Mouse (Mus musculus): ENCODE results near the gene Pdia4. TPM values are rescaled to one million over a fixed set of nuclear protein-coding genes. Genes with fewer than 3 reads are reported as not detected.
"Not testable (repeated sequence)": the region's sequence is repeated elsewhere in the genome, so short reads cannot be mapped to it uniquely, and the experiment has no call there.

Pdia4 gene
- polyA plus RNA-seq, 1 experiment from 2014 or later: 236 TPM

- Histone ChIP-seq H3K27ac (ENCODE audit: low read length) (peak overlapping the region; percentile 80), H3K27me3 (ENCODE audit: control insufficient read depth, insufficient read depth, low read length) (no peaks in the 10 kb centered on the region), H3K4me1 (ENCODE audit: control insufficient read depth, insufficient read depth, low read length) (peaks cover 5% of the 10 kb centered on the region), H3K36me3 (ENCODE audit: control insufficient read depth, insufficient read depth, low read length) (no peaks in the 10 kb centered on the region), H3K9me3 (ENCODE audit: control insufficient read depth, low read depth, low read length) (no peaks in the 10 kb centered on the region), H3K9ac (replicated peaks; ENCODE audit: low read depth, low read length) (peak overlapping the region; percentile 14), H3K4me2 (replicated peaks; ENCODE audit: low read depth, low read length) (peak overlapping the region; percentile 27), H3K4me3 (ENCODE audit: low read depth, low read length) (peak overlapping the region; percentile 26)
- peak; percentile 91 for ATAC-seq (ENCODE audit: insufficient number of reproducible peaks, insufficient read depth, low FRiP score, low read depth)
- under 1% methylated on average over 18 of the region's 18 CpGs for WGBS
Measured at GRCm38 (mm10) chr6:47787941-47788736, 25.1 kb downstream of the Pdia4 start.

GRCm38 (mm10) chr6:47784707-47785412, 28.4 kb downstream of the Pdia4 start:
- 70% methylated on average over 5 of the region's 5 CpGs for WGBS
- H3K4me1 ChIP-seq (ENCODE audit: control insufficient read depth, insufficient read depth, low read length): peaks cover 8% of the 10 kb centered on the region; the same call in 1 of the 2 replicates
- H3K4me3 ChIP-seq (ENCODE audit: low read depth, low read length): no peak overlapping the region
- no peaks in the 10 kb centered on the region for H3K27me3 ChIP-seq (ENCODE audit: control insufficient read depth, insufficient read depth, low read length)
- no peak overlapping the region for H3K4me2 ChIP-seq (replicated peaks; ENCODE audit: low read depth, low read length)
- H3K9me3 ChIP-seq (ENCODE audit: control insufficient read depth, low read depth, low read length): no peaks in the 10 kb centered on the region
- H3K27ac ChIP-seq (ENCODE audit: low read length): no peak overlapping the region
- H3K9ac ChIP-seq (replicated peaks; ENCODE audit: low read depth, low read length): no peak overlapping the region
- no peaks in the 10 kb centered on the region for H3K36me3 ChIP-seq (ENCODE audit: control insufficient read depth, insufficient read depth, low read length)
- ATAC-seq (ENCODE audit: insufficient number of reproducible peaks, insufficient read depth, low FRiP score, low read depth): no peak

GRCm38 (mm10) chr6:47781091-47781968, 31.9 kb downstream of the Pdia4 start:
- H3K4me2 ChIP-seq (replicated peaks; ENCODE audit: low read depth, low read length): peak overlapping the region; percentile 58
- H3K27me3 ChIP-seq (ENCODE audit: control insufficient read depth, insufficient read depth, low read length): no peaks in the 10 kb centered on the region
- H3K9ac ChIP-seq (replicated peaks; ENCODE audit: low read depth, low read length): peak overlapping the region; percentile 46; the same call in 1 of the 2 replicates
- H3K36me3 ChIP-seq (ENCODE audit: control insufficient read depth, insufficient read depth, low read length): no peaks in the 10 kb centered on the region
- 0 out of 2 replicates have a peak, but pooled peaks cover 3% of the 10 kb centered on the region for H3K4me1 ChIP-seq (ENCODE audit: control insufficient read depth, insufficient read depth, low read length)
- WGBS: 1% methylated on average over 21 of the region's 21 CpGs
- no peaks in the 10 kb centered on the region for H3K9me3 ChIP-seq (ENCODE audit: control insufficient read depth, low read depth, low read length)
- peak overlapping the region; percentile 44; the same call in 1 of the 2 replicates for H3K27ac ChIP-seq (ENCODE audit: low read length)
- peak; percentile 60; the same call in 1 of the 2 replicates for ATAC-seq (ENCODE audit: insufficient number of reproducible peaks, insufficient read depth, low FRiP score, low read depth)
- H3K4me3 ChIP-seq (ENCODE audit: low read depth, low read length): peak overlapping the region; percentile 38

GRCm38 (mm10) chr6:47780576-47781013, 32.6 kb downstream of the Pdia4 start:
- Histone ChIP-seq H3K4me3 (ENCODE audit: low read depth, low read length) (peak overlapping the region; percentile 38), H3K9me3 (ENCODE audit: control insufficient read depth, low read depth, low read length) (no peaks in the 10 kb centered on the region), H3K27ac (ENCODE audit: low read length) (no peak overlapping the region), H3K4me2 (replicated peaks; ENCODE audit: low read depth, low read length) (peak overlapping the region; percentile 58), H3K4me1 (ENCODE audit: control insufficient read depth, insufficient read depth, low read length) (0 out of 2 replicates have a peak, but pooled peaks cover 3% of the 10 kb centered on the region), H3K36me3 (ENCODE audit: control insufficient read depth, insufficient read depth, low read length) (no peaks in the 10 kb centered on the region), H3K9ac (replicated peaks; ENCODE audit: low read depth, low read length) (peak overlapping the region; percentile 25; the same call in 1 of the 2 replicates), H3K27me3 (ENCODE audit: control insufficient read depth, insufficient read depth, low read length) (no peaks in the 10 kb centered on the region)
- WGBS: 19% methylated on average over 2 of the region's 2 CpGs
- no peak for ATAC-seq (ENCODE audit: insufficient number of reproducible peaks, insufficient read depth, low FRiP score, low read depth)

- not testable (repeated sequence) for H3K27ac ChIP-seq (ENCODE audit: low read length); ATAC-seq (ENCODE audit: insufficient number of reproducible peaks, insufficient read depth, low FRiP score, low read depth); H3K4me3 ChIP-seq (ENCODE audit: low read depth, low read length); H3K9ac ChIP-seq (replicated peaks; ENCODE audit: low read depth, low read length); H3K4me1 ChIP-seq (ENCODE audit: control insufficient read depth, insufficient read depth, low read length); H3K36me3 ChIP-seq (ENCODE audit: control insufficient read depth, insufficient read depth, low read length); H3K27me3 ChIP-seq (ENCODE audit: control insufficient read depth, insufficient read depth, low read length); H3K9me3 ChIP-seq (ENCODE audit: control insufficient read depth, low read depth, low read length)
- WGBS: 58% methylated on average over 7 of the region's 19 CpGs
- 0 out of 2 replicates have a peak overlapping the region, but pooled peaks have one; percentile 32 for H3K4me2 ChIP-seq (replicated peaks; ENCODE audit: low read depth, low read length)
Measured at GRCm38 (mm10) chr6:47771760-47772159, 41.5 kb downstream of the Pdia4 start.

DNA sequence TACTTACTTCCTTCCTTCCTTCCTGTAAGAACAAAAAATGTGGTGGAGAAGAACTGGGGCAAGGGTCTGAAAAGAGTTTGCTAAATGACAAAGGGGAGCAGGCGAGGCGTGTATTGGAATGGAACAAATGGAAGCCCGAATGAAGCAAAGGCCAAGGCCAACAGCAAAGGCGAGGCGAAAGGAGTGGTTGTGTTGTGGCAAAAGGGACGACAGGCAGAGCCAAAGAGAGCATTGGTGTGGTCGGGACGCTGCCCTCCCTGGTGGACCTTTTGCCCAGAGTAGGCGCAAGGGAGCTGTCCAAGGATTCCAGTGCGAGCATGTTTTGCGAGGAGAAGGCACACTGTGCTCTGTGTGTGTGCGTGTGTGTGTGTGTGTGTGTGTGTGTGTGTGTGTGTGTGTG, 42.1 kb downstream of the Pdia4 start:
- 78% methylated on average over 12 of the region's 12 CpGs for WGBS
- H3K9me3 ChIP-seq (ENCODE audit: control insufficient read depth, low read depth, low read length); H3K27me3 ChIP-seq (ENCODE audit: control insufficient read depth, insufficient read depth, low read length); H3K4me2 ChIP-seq (replicated peaks; ENCODE audit: low read depth, low read length); ATAC-seq (ENCODE audit: insufficient number of reproducible peaks, insufficient read depth, low FRiP score, low read depth); H3K4me1 ChIP-seq (ENCODE audit: control insufficient read depth, insufficient read depth, low read length); H3K27ac ChIP-seq (ENCODE audit: low read length); H3K9ac ChIP-seq (replicated peaks; ENCODE audit: low read depth, low read length); H3K36me3 ChIP-seq (ENCODE audit: control insufficient read depth, insufficient read depth, low read length); H3K4me3 ChIP-seq (ENCODE audit: low read depth, low read length): not testable (repeated sequence)

DNA sequence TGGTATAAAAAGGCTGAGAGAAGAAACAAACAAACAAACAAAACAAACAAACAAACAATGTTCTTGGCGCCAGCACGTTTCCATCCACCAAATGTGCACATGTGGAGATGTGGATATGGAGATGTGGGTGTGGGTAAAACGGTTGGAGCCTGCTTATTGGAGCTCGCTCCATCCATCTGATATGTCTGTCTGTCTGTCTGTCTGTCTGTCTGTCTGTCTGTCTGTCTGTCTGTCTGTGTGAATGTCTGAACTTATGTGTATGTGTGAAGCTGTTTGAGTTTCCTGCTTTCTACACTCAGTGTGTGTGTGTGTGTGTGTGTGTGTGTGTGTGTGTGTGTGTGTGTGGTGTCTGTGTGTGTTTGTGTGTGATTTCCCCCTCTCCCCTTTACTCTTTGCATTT, 43.4 kb downstream of the Pdia4 start:
- H3K9me3 ChIP-seq (ENCODE audit: control insufficient read depth, low read depth, low read length); H3K4me2 ChIP-seq (replicated peaks; ENCODE audit: low read depth, low read length); H3K27me3 ChIP-seq (ENCODE audit: control insufficient read depth, insufficient read depth, low read length); H3K36me3 ChIP-seq (ENCODE audit: control insufficient read depth, insufficient read depth, low read length); H3K9ac ChIP-seq (replicated peaks; ENCODE audit: low read depth, low read length); H3K4me3 ChIP-seq (ENCODE audit: low read depth, low read length); H3K4me1 ChIP-seq (ENCODE audit: control insufficient read depth, insufficient read depth, low read length); H3K27ac ChIP-seq (ENCODE audit: low read length); ATAC-seq (ENCODE audit: insufficient number of reproducible peaks, insufficient read depth, low FRiP score, low read depth): not testable (repeated sequence)
- 71% methylated on average over 4 of the region's 4 CpGs for WGBS

GRCm38 (mm10) chr6:47768520-47768919, 44.7 kb downstream of the Pdia4 start:
- H3K27me3 ChIP-seq (ENCODE audit: control insufficient read depth, insufficient read depth, low read length); H3K9ac ChIP-seq (replicated peaks; ENCODE audit: low read depth, low read length); H3K4me3 ChIP-seq (ENCODE audit: low read depth, low read length); H3K27ac ChIP-seq (ENCODE audit: low read length); H3K36me3 ChIP-seq (ENCODE audit: control insufficient read depth, insufficient read depth, low read length); H3K4me2 ChIP-seq (replicated peaks; ENCODE audit: low read depth, low read length); H3K4me1 ChIP-seq (ENCODE audit: control insufficient read depth, insufficient read depth, low read length); H3K9me3 ChIP-seq (ENCODE audit: control insufficient read depth, low read depth, low read length); ATAC-seq (ENCODE audit: insufficient number of reproducible peaks, insufficient read depth, low FRiP score, low read depth): not testable (repeated sequence)
- 14% methylated on average over 1 of the region's 12 CpGs for WGBS

Measured in stomach, embryonic 14.5 days (tissue).